Mouse (Mus musculus): ENCODE data around the gene Mef2b.

DNA sequence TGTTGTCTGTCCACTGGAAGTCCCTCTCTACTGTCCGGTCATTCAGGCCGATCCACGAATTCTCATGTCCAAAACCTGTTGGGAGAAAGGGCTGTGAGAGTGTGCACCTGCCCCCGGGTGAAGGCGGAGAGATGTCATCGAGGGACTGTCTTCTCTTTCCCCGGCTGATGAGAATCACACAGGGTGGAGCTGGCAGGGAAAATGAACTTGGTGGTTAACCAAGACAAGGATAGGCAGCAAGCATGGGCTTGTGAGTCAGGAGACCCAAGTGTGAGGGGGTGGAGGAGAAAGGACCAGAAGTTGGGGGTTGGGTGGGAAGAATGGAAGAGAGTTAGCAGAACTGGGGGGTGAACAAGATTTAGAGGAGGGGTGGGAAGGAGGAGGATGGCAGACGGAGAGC is 39.3 kb upstream of the Mef2b start:
- no peak for TF ChIP-seq CTCF (conservative IDR thresholded peaks at IDR 0.05 in 1 of 2, IDR thresholded peaks at IDR 0.05 in 1 of 2; ENCODE audit: low read depth in 2 of 2, low read length in 2 of 2)
- no peak for TF ChIP-seq IRF4 (IDR thresholded peaks at IDR 0.05; ENCODE audit: low read depth, low read length)
- TF ChIP-seq ZMIZ1 (IDR thresholded peaks at IDR 0.05; ENCODE audit: low read depth, low read length): no peak
- no peak for TF ChIP-seq EP300 (IDR thresholded peaks at IDR 0.05; ENCODE audit: low read length)
- TF ChIP-seq TBP (conservative IDR thresholded peaks at IDR 0.05; ENCODE audit: low read depth, low read length): no peak
- TF ChIP-seq POLR2A (IDR thresholded peaks at IDR 0.05; ENCODE audit: low read depth, low read length): no peak
- no peak for TF ChIP-seq USF1 (IDR thresholded peaks at IDR 0.05; ENCODE audit: low read depth, low read length)
- TF ChIP-seq CHD2 (IDR thresholded peaks at IDR 0.05; ENCODE audit: low read length): no peak
- TF ChIP-seq CHD1 (IDR thresholded peaks at IDR 0.05; ENCODE audit: low read depth, low read length): no peak
- no peak for TF ChIP-seq RAD21 (IDR thresholded peaks at IDR 0.05; ENCODE audit: low read depth, low read length)
